Mouse (Mus musculus) liver, embryonic 15.5 days (tissue): Measurements from ENCODE around the gene Fam122a. TPM values are rescaled to one million over a fixed set of nuclear protein-coding genes. Genes with fewer than 3 reads are reported as not detected.

ENCODE experiments used
- ATAC-seq: fragments of 200-750 bp; cut with Nextera tagmentation; 2 replicates; pipeline ENCODE4 v1.8.0; 2017; ENCODE audit warnings: moderate number of reproducible peaks, mild to moderate bottlenecking, moderate library complexity; ENCODE audit not compliant: insufficient read depth
- H3K27ac ChIP-seq: fragments of 300-500 bp; sonication (generic); replicated peaks from 2 replicates; pipeline ENCODE4 v1.5.1; 2015; ENCODE audit warnings: mild to moderate bottlenecking, inconsistent platforms
- H3K27me3 ChIP-seq: fragments of 300-500 bp; sonication (generic); 2 replicates; pipeline ENCODE4 v1.6.1; 2015; ENCODE audit warnings: mild to moderate bottlenecking, inconsistent platforms
- H3K36me3 ChIP-seq: fragments of 300-500 bp; sonication (generic); replicated peaks from 2 replicates; pipeline ENCODE4 v1.6.1; 2015; ENCODE audit warnings: moderate library complexity, mild to moderate bottlenecking, inconsistent platforms
- H3K4me1 ChIP-seq: fragments of 300-500 bp; sonication (generic); replicated peaks from 2 replicates; pipeline ENCODE4 v1.6.1; 2015; ENCODE audit warnings: inconsistent platforms
- H3K4me2 ChIP-seq: fragments of 300-500 bp; sonication (generic); 2 replicates; pipeline ENCODE4 v1.6.1; 2015; ENCODE audit warnings: moderate library complexity, mild to moderate bottlenecking, inconsistent platforms
- H3K4me3 ChIP-seq: fragments of 300-500 bp; sonication (generic); replicated peaks from 2 replicates; pipeline ENCODE4 v1.5.1; 2015; ENCODE audit warnings: mild to moderate bottlenecking, inconsistent platforms
- H3K9ac ChIP-seq: fragments of 300-500 bp; sonication (generic); 2 replicates; pipeline ENCODE4 v1.6.1; 2015; ENCODE audit warnings: moderate library complexity, mild to moderate bottlenecking, inconsistent platforms
- H3K9me3 ChIP-seq: fragments of 300-500 bp; sonication (generic); replicated peaks from 2 replicates; pipeline ENCODE4 v1.6.1; 2016; ENCODE audit warnings: inconsistent platforms
- WGBS: fragments of 180-500 bp; shearing (Covaris S2); methylation state at CpG from one replicate; pipeline ENCODE4 v1.1.7; 2015; ENCODE audit warnings: mixed read lengths; ENCODE audit not compliant: insufficient replicate concordance; 5-methylcytosine and 5-hydroxymethylcytosine counted together
- polyA plus RNA-seq: library from polyadenylated mRNA; unstranded; fragments of >200 nt; fragmentation: Nextera tagmentation; extraction: Ambion mirVana; gene quantifications from 2 replicates; pipeline ENCODE4 v1.2.1, GENCODE M21; 2015

Fam122a gene
- polyA plus RNA-seq, 1 experiment from 2014 or later = 25.7 TPM

DNA sequence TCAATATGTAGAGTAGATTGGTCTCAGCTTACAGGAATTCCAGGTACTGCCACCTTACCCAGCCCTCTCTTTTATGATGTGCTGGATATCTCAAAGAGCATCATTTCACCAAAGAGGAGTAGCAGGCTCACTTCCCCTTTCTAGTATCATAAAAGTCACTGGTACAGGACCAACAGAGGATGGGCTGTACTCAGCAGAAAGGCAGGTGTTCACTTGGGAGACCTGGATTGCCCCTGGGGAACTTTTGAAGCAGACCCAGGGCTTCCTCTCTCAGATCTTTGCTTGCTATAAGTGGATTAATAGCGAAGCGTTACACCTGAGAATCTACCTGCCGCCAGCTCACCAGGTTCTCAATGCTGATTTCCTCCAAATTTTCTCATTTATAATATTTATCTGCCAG lies 49.1 kb downstream of the Fam122a start:
- no peaks in the 10 kb centered on the region for H3K27me3 ChIP-seq
- 0 out of 2 replicates have a peak, but pooled peaks cover 3% of the 10 kb centered on the region for H3K4me1 ChIP-seq
- no peak overlapping the region for H3K27ac ChIP-seq
- WGBS = 92% methylated on average over 3 of the region's 3 CpGs
- no peak overlapping the region for H3K4me3 ChIP-seq
- H3K9ac ChIP-seq = no peak overlapping the region
- no peak for ATAC-seq
- H3K9me3 ChIP-seq = no peaks in the 10 kb centered on the region
- no peaks in the 10 kb centered on the region for H3K36me3 ChIP-seq
- H3K4me2 ChIP-seq = no peak overlapping the region

- H3K9ac ChIP-seq = no peak overlapping the region
- no peak overlapping the region for H3K4me3 ChIP-seq
- H3K4me2 ChIP-seq = no peak overlapping the region
- WGBS = 64% methylated on average over 4 of the region's 4 CpGs
- H3K27ac ChIP-seq = no peak overlapping the region
- no peak for ATAC-seq
- H3K9me3 ChIP-seq = no peaks in the 10 kb centered on the region
- 0 out of 2 replicates have a peak, but pooled peaks cover 3% of the 10 kb centered on the region for H3K4me1 ChIP-seq
- H3K36me3 ChIP-seq = no peaks in the 10 kb centered on the region
- no peaks in the 10 kb centered on the region for H3K27me3 ChIP-seq
These were observed 49.9 kb downstream of the Fam122a start for GRCm38 (mm10) chr19:24427258-24427657.

DNA sequence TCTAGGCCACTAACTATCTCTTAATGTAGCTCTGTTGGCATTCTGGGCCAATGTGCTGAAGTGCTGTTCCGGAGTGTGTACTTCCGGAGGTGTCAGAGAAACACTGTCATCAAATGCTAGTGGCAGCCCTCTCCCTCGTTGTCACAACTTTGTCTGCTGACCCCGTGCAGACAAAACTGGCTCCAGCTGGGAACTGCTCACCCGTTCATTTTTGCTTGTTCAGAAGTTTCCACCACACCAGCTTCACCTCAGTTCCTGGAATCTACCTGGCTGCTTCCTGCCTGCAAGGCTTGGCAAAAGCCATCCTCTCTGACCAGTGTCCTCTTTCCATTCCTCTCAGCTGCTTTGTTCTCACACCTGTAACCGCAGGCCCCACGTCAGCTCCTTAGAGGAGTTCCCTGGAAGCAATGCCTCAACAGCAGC lies 50.4 kb downstream of the Fam122a start:
- 86% methylated on average over 7 of the region's 7 CpGs for WGBS
- Histone ChIP-seq H3K36me3 (no peaks in the 10 kb centered on the region), H3K4me1 (0 out of 2 replicates have a peak, but pooled peaks cover 3% of the 10 kb centered on the region), H3K4me3 (no peak overlapping the region), H3K27me3 (no peaks in the 10 kb centered on the region), H3K9ac (no peak overlapping the region), H3K9me3 (no peaks in the 10 kb centered on the region), H3K27ac (no peak overlapping the region), H3K4me2 (no peak overlapping the region)
- no peak for ATAC-seq

Other genes with a start within 250 kb of the Fam122a start
- gene Fxn, start 196.8 kb downstream of the Fam122a start, polyA plus RNA-seq = 42.6 and 45.9 TPM in 2 replicates
- 8.5 and 9.5 TPM in 2 replicates for gene Pip5k1b, start 78.5 kb upstream of the Fam122a start, polyA plus RNA-seq
- 0.14 TPM in 2 replicates for gene Tmem252, start 196.7 kb upstream of the Fam122a start, polyA plus RNA-seq